Mouse (Mus musculus) regulatory T cell (primary cell): ENCODE results near the gene Esd.

Experiments used
- in situ Hi-C: fragments of 300-600 bp; cut with MboI, MseI; formaldehyde crosslinking; loops from one replicate; pipeline ENCODE4 v1.15.1; 2025; ENCODE audit warnings: high pct_unique_total_duplicates

The Esd gene

GRCm38 (mm10) chr14:74794931-74795330 lies 62.8 kb downstream of the Esd start:
- in situ Hi-C loops: loop anchor here (5.0 kb wide), 1 partner anchor 37 kb away; no protein-coding TSS in a partner anchor

DNA sequence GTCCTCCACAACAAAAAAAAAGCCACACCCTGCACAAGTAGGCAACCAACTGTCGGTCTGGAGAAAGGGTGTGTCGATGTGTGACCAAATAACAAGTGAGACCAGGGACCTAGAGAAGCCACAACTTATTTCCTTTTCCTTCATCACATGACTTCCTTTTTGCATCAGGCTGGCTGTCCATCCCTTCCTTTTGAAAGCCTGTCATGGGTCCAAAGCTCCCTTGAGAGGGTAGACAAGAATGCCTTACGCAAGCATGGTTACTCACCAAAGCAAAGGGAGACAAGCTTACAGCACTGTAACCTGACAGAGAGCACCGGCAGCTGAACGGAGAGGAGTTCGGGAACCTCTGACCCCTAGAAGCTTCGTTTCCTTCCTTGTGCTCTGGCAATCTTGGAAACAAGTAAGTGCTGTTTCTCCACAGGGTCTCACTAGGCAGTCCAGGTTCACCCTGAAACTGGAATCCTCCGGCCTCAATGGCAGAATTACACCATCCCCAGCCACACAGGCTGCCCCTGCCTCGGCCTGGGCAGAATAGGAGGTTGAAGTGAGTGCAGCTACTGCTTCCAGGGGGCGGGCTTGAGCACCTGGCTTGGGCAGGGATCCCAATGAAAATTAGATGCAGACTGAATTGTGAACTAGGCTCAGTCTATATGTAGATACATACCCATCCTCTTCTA lies 65.4 kb downstream of the Esd start:
- in situ Hi-C loops: loop anchor here (5.0 kb wide), 1 partner anchor 35 kb away; no protein-coding TSS in a partner anchor

DNA sequence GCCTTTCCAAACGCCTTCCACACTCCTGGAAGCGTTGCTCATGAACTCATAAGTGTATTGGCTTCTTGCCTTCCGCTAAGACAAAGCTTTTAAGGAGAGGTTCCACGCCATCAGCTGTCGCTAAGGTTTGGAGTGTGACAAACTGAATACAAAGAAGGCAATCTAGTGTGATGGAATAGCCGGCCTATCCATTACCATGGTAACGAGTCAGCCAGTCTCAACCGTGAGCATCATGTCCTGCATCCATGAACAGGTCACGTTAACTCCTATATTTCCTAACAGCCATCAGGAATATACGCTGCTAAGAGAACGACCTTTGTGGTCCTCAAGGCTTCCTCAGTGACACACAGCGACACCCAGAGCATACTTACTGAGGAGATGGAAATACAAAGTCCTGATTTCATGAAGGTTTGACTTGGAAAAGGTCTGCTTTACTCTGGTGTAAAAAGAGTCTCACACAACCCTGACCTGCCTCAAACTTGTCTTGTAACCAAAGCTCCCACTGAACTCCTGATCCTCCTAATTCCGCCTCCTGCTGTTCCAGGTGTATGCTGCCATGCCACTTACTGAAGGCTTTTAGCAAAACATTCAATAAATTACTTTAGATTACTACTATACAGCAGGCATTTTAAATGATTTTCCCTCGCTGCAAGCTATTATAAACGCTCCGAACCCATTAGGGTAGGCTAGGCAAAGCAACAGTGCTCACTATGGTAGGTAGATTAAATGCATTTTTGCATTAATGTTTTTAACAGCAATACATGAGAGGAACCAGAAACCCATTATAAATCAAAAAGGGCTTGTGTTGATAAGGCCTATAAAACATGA lies 66.2 kb downstream of the Esd start:
- in situ Hi-C loops: loop anchor here (5.0 kb wide), 1 partner anchor 34 kb away; no protein-coding TSS in a partner anchor
